Mouse (Mus musculus) bone marrow macrophage, adult 2 months (primary cell): ENCODE measurements around the gene B230217C12Rik.

Source experiments
- CTCF ChIP-seq: IDR thresholded peaks from 2 replicates; pipeline ENCODE4 v1.5.1; 2012; ENCODE audit warnings: low read depth, mild to moderate bottlenecking, low read length, moderate library complexity
- POLR2A ChIP-seq: IDR thresholded peaks from 2 replicates; pipeline ENCODE4 v1.6.1; 2012; ENCODE audit warnings: mild to moderate bottlenecking, low read depth, low read length, borderline replicate concordance

- TF ChIP-seq CTCF (no peak), POLR2A (no peak)
These were observed 34.6 kb upstream of the B230217C12Rik start for GRCm38 (mm10) chr11:97805662-97806612.
